Mouse (Mus musculus) heart, postnatal 0 days (tissue): ENCODE data around the gene Xrcc1. TPM values are rescaled to one million over a fixed set of nuclear protein-coding genes. Genes with fewer than 3 reads are reported as not detected.
"Not testable (repeated sequence)": the region's sequence is repeated elsewhere in the genome, so short reads cannot be mapped to it uniquely, and the experiment has no call there.

ENCODE experiments used
- ATAC-seq: fragments of 200-750 bp; cut with Nextera tagmentation; 2 replicates; pipeline ENCODE4 v1.8.0; 2017; ENCODE audit warnings: low read depth, moderate number of reproducible peaks, moderate library complexity; ENCODE audit not compliant: insufficient read depth
- DNase-seq: peaks from one replicate; pipeline ENCODE4 v3.0.0-alpha.2; 2016; ENCODE audit warnings: low spot score
- H3K27ac ChIP-seq: fragments of 300-500 bp; sonication (generic); 2 replicates; pipeline ENCODE4 v1.5.1; 2014; ENCODE audit warnings: low read depth, mild to moderate bottlenecking
- H3K27me3 ChIP-seq: fragments of 300-500 bp; sonication (generic); 2 replicates; pipeline ENCODE4 v1.6.1; 2014; ENCODE audit warnings: low read length, mixed read lengths; ENCODE audit not compliant: control insufficient read depth, insufficient read depth
- H3K36me3 ChIP-seq: fragments of 300-500 bp; sonication (generic); replicated peaks from 2 replicates; pipeline ENCODE4 v1.6.1; 2014; ENCODE audit warnings: low read length, mixed read lengths; ENCODE audit not compliant: control insufficient read depth, insufficient read depth
- H3K4me1 ChIP-seq: fragments of 300-500 bp; sonication (generic); 2 replicates; pipeline ENCODE4 v1.6.1; 2014; ENCODE audit warnings: antibody characterized with exemption; ENCODE audit not compliant: control insufficient read depth, insufficient read depth
- H3K4me2 ChIP-seq: fragments of 300-500 bp; sonication (generic); 2 replicates; pipeline ENCODE4 v1.6.1; 2014; ENCODE audit warnings: low read depth, mild to moderate bottlenecking, low read length, moderate library complexity
- H3K4me3 ChIP-seq: fragments of 300-500 bp; sonication (generic); 2 replicates; pipeline ENCODE4 v1.5.1; 2014; ENCODE audit warnings: low read depth, low read length
- H3K9ac ChIP-seq: fragments of 300-500 bp; sonication (generic); replicated peaks from 2 replicates; pipeline ENCODE4 v1.6.1; 2014; ENCODE audit warnings: low read depth, low read length, mixed read lengths
- H3K9me3 ChIP-seq: fragments of 300-500 bp; sonication (generic); replicated peaks from 2 replicates; pipeline ENCODE4 v1.6.1; 2016; ENCODE audit warnings: low read length; ENCODE audit not compliant: control insufficient read depth
- CTCF ChIP-seq: IDR thresholded peaks from 2 replicates; pipeline ENCODE4 v1.5.1; 2016; ENCODE audit warnings: antibody characterized with exemption, control low read depth, low read depth
- EP300 ChIP-seq: IDR thresholded peaks from 2 replicates; pipeline ENCODE4 v1.6.1; 2016; ENCODE audit warnings: antibody characterized with exemption, low read depth
- WGBS: fragments of 180-500 bp; shearing (Covaris S2); extraction: QIAGEN DNeasy Blood & Tissue Kit; methylation state at CpG from one replicate; pipeline ENCODE4 v1.1.7; 2014; 5-methylcytosine and 5-hydroxymethylcytosine counted together
- polyA plus RNA-seq: library from polyadenylated mRNA; unstranded; fragments of >200 nt; fragmentation: Nextera tagmentation; extraction: Ambion mirVana; gene quantifications from 2 replicates; pipeline ENCODE4 v1.2.1, GENCODE M21; 2015
- total RNA-seq: library from RNA; depleted of rRNA; stranded (reverse); fragments of >200 nt; gene quantifications from 2 replicates; pipeline ENCODE4 v1.2.3, GENCODE M21; 2014; ENCODE audit warnings: low replicate concordance

Xrcc1 gene
- total and polyA plus RNA-seq, 2 experiments from 2014 or later = 31.1 to 46.1 TPM

DNA sequence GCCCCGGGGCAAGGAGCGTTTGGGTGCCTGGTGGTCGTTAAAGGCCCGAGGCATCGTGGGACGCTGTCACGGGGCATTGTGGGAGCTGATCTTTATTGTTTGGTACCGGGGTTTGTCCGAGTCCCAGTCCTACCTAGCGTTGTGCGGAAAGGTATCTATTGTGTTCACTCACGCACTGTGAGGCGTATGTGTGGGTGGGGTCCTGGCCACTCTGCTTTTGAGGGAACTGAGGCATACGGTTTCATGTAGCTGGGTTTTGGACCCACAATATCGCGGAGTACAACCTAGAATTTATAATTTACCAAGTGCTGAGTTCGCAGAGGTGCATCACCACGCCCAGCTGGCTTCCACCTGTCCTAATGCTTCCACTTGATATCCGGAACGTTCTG is 38.4 kb upstream of the Xrcc1 start:
- WGBS = under 1% methylated on average over 20 of the region's 20 CpGs

DNA sequence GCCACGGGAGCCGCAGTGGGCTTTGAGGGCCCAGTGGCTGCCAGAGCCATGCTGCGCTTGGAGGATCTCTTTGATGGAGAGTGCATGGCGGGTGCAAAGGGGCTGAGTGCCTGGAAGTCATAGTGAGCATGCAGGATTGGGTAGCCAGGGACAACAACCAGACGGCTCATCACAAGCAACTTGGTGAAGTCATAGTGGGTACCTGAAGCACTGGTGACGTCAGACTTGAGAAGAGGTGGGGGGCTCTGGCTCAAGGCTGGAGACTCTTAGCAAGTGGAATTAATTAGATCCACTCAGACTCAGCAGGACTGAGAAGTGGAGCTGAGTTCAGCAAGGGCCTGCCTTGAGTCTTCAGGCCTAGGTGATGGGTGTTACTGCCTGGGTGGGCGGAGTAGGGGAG is 33.7 kb upstream of the Xrcc1 start, which contains the start of gene AC161166.1:
Gene AC161166.1 (minus strand): TSS at position 101 of the 400 bp plus-strand sequence.
- no peaks in the 10 kb centered on the region for H3K27me3 ChIP-seq
- no peak within 1 kb of the TSS for H3K4me2 ChIP-seq
- H3K9me3 ChIP-seq = no peaks in the 10 kb centered on the region
- peaks cover 8% of the 10 kb centered on the region for H3K4me1 ChIP-seq
- no peak within 1 kb of the TSS for H3K9ac ChIP-seq
- 86% methylated on average over 7 of the region's 7 CpGs for WGBS
- no peak within 1 kb of the TSS for H3K4me3 ChIP-seq
- no peak for TF ChIP-seq CTCF
- TF ChIP-seq EP300 = no peak
- ATAC-seq = no peak
- no peak within 1 kb of the TSS for H3K27ac ChIP-seq
- H3K36me3 ChIP-seq = no peaks in the 10 kb centered on the region
- DNase-seq = no peak

More for the DNA sequence above, 38.4 kb upstream of the Xrcc1 start:
- H3K9me3 ChIP-seq = no peaks in the 10 kb centered on the region
- DNase-seq (no peak), ATAC-seq (no peak)
- peak overlapping the region; percentile 90 for H3K9ac ChIP-seq
- peak overlapping the region; percentile 64 for H3K4me3 ChIP-seq
- peaks cover 31% of the 10 kb centered on the region for H3K4me1 ChIP-seq
- H3K27me3 ChIP-seq = 0 out of 2 replicates have a peak, but pooled peaks cover 5% of the 10 kb centered on the region
- peak overlapping the region; percentile 97 for H3K4me2 ChIP-seq
- no peaks in the 10 kb centered on the region for H3K36me3 ChIP-seq
- TF ChIP-seq EP300 (0 out of 2 replicates have a peak, but pooled peaks have one; percentile 7), CTCF (no peak)
- H3K27ac ChIP-seq = peak overlapping the region; percentile 98

DNA sequence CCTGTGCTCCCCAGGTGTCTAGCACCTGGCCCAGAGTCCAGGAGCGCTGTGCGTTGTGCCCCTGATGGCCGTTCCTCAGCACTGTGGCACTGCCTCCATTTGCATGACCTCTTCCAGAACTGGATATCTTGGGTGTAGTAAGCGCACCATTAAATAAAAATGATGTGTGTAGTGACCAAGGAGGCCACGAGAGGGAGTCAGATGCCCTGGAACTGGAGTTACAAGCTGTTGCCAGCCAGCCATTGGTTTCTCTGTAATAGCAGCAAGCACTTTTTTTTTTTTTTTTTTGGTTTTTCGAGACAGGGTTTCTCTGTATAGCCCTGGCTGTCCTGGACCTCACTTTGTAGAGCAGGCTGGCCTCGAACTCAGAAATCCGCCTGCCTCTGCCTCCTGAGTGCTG is 29.8 kb upstream of the Xrcc1 start:
- WGBS = 73% methylated on average over 8 of the region's 8 CpGs
- not testable (repeated sequence) for H3K4me1 ChIP-seq, H3K9ac ChIP-seq, H3K4me3 ChIP-seq, H3K36me3 ChIP-seq, H3K27me3 ChIP-seq, H3K4me2 ChIP-seq, H3K9me3 ChIP-seq, DNase-seq, H3K27ac ChIP-seq, ATAC-seq
- TF ChIP-seq CTCF = peak; percentile 11; the same call in 1 of the 2 replicates

DNA sequence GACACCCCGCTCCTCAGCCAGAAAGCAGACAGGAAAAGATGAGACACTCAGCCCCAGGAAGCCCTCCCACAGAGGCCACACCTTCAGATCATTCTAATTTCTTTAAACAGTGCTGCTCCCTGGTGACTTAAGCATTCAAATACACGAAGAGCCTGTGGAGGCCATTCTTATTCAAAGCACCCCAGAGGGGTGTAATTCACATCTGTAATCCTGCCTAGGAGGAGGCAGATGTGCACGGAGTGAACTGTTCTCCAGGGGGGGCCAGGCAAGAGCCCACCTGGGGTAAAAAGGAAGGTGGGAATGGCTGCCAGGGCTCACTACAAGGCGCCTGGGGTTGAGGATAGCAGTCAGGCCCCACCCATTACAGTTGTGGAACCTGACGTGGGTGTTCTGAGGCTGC is 29.0 kb upstream of the Xrcc1 start:
- ATAC-seq (no peak), DNase-seq (no peak)
- whole genome bisulfite sequencing = 48% methylated on average over 5 of the region's 5 CpGs
- H3K4me3 ChIP-seq = no peak overlapping the region
- no peaks in the 10 kb centered on the region for H3K4me1 ChIP-seq
- no peaks in the 10 kb centered on the region for H3K36me3 ChIP-seq
- H3K27me3 ChIP-seq = no peaks in the 10 kb centered on the region
- no peak for TF ChIP-seq EP300
- no peak overlapping the region for H3K27ac ChIP-seq
- H3K9me3 ChIP-seq = no peaks in the 10 kb centered on the region
- no peak overlapping the region for H3K9ac ChIP-seq
- H3K4me2 ChIP-seq = no peak overlapping the region

DNA sequence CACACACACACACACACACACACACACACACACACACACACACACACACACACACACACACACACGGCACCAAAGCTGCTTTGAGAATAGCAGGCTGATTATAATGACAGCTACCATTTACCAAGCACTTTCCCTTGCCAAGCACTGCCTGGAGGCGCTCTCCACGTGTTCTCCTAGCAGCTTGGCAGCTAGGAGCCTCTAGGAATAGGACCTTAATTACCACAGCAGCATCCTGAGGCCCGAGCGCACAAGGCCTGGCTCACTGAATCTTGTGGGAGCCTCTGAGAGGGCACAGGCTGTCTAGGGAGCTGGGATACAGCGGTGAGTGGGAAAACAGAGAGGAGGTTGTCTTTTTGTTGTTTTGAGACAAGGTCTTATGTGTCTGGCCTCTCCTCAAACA is 28.4 kb upstream of the Xrcc1 start:
- Histone ChIP-seq H3K4me3 (no peak overlapping the region), H3K27ac (no peak overlapping the region), H3K9ac (no peak overlapping the region), H3K4me2 (no peak overlapping the region), H3K9me3 (no peaks in the 10 kb centered on the region), H3K4me1 (no peaks in the 10 kb centered on the region), H3K27me3 (no peaks in the 10 kb centered on the region), H3K36me3 (no peaks in the 10 kb centered on the region)
- TF ChIP-seq CTCF = no peak
- TF ChIP-seq EP300 = no peak
- DNase-seq (no peak), ATAC-seq (peak; percentile 44; the same call in 1 of the 2 replicates)
- WGBS = 52% methylated on average over 6 of the region's 6 CpGs

DNA sequence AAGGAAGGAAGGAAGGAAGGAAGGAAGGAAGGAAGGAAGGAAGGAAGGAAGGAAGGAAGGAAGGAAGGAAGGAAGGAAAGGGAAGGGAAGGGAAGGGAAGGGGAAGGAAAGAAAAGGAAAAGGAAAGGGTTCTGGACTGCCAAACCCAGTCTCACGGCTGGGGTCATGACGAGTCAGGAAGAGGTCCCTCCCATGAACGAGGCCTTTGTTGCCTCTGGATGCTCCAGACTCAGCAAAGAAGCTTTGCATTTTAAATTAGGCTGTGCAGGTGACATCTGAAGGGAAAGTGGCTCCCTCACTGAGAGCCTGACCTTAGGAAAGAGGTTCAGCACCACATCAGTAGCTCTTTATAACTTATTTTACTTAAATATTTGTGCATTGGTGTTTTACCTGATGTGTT is 27.0 kb upstream of the Xrcc1 start:
- no peak for TF ChIP-seq EP300
- TF ChIP-seq CTCF = no peak
- Histone ChIP-seq H3K4me3 (no peak overlapping the region), H3K9me3 (no peaks in the 10 kb centered on the region), H3K4me1 (no peaks in the 10 kb centered on the region), H3K9ac (no peak overlapping the region), H3K36me3 (no peaks in the 10 kb centered on the region), H3K27me3 (no peaks in the 10 kb centered on the region), H3K4me2 (no peak overlapping the region), H3K27ac (no peak overlapping the region)
- 55% methylated on average over 3 of the region's 3 CpGs for WGBS
- no peak for DNase-seq
- ATAC-seq = no peak

DNA sequence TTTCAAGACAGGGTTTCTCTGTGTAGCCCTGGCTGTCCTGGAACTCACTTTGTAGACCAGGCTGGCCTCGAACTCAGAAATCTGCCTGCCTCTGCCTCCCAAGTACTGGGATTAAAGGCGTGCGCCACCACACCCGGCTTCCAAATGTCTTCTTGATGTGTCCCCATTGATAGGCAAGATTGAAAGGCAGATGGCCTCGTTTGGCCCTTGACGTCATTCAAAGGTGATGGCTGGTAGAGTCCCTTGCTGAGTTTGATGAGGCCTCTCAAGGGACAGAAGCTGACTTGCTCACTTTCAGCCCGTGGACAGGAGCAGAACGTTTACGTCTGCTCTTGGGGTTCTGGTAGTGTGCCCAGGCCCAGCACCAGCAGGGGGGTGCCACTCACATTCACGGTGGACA is 26.0 kb upstream of the Xrcc1 start:
- H3K9me3 ChIP-seq, DNase-seq, ATAC-seq, H3K27me3 ChIP-seq, H3K4me2 ChIP-seq, H3K27ac ChIP-seq, H3K36me3 ChIP-seq, H3K4me1 ChIP-seq, H3K4me3 ChIP-seq, H3K9ac ChIP-seq: not testable (repeated sequence)
- 85% methylated on average over 9 of the region's 10 CpGs for WGBS
